Mouse (Mus musculus): ENCODE measurements around the gene Wdr26. TPM values are rescaled to one million over a fixed set of nuclear protein-coding genes. Genes with fewer than 3 reads are reported as not detected.

Gene Wdr26
- polyA plus RNA-seq, 1 experiment: 167 TPM

- Histone ChIP-seq H3K4me1 (ENCODE audit: control insufficient read depth, insufficient read depth, low read length) (no peaks in the 10 kb centered on the region), H3K36me3 (ENCODE audit: control insufficient read depth, insufficient read depth, low read length, poor library complexity, severe bottlenecking) (peaks cover 28% of the 10 kb centered on the region), H3K27me3 (ENCODE audit: control insufficient read depth, insufficient read depth, low read length, poor library complexity, severe bottlenecking) (no peaks in the 10 kb centered on the region), H3K9ac (ENCODE audit: low read depth, poor library complexity, severe bottlenecking) (no peak overlapping the region), H3K27ac (ENCODE audit: insufficient read depth, low read length) (no peak overlapping the region), H3K4me3 (ENCODE audit: low read depth, low read length) (no peak overlapping the region), H3K9me3 (replicated peaks; ENCODE audit: control insufficient read depth, insufficient read depth, low read length, poor library complexity, severe bottlenecking) (no peaks in the 10 kb centered on the region)
- TF ChIP-seq EP300 (IDR thresholded peaks at IDR 0.05; ENCODE audit: insufficient read depth, low read depth, low read length) (no peak), POLR2A (IDR thresholded peaks at IDR 0.05; ENCODE audit: insufficient read depth, low read length) (no peak), CTCF (IDR thresholded peaks at IDR 0.05; ENCODE audit: low read depth, low read length) (no peak)
Observed at GRCm38 (mm10) chr1:181170210-181170609, 41.6 kb downstream of the Wdr26 start.

DNA sequence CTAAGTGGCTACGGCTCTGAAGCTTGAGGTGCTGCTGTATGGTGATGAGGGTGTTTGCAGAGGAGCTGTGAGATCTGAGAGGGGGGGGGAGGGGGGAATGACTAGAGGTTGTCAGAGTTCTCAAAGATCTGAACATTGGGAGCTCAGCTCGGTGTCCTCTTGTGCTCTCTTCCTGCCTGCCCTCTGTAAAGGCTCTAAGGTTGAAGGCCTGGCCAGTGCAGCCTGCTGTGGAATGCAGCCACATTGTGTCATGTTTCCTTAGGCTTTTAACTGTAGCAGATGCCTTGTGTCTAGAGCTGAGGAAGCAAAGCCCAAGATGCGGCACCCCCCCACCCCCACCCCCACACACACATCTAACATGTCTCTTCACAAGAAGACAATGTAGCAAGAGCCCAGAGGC is 43.4 kb downstream of the Wdr26 start:
- no peak overlapping the region for H3K9ac ChIP-seq (ENCODE audit: low read depth, poor library complexity, severe bottlenecking)
- H3K4me1 ChIP-seq (ENCODE audit: control insufficient read depth, insufficient read depth, low read length): peaks cover 4% of the 10 kb centered on the region
- no peaks in the 10 kb centered on the region for H3K9me3 ChIP-seq (replicated peaks; ENCODE audit: control insufficient read depth, insufficient read depth, low read length, poor library complexity, severe bottlenecking)
- H3K4me3 ChIP-seq (ENCODE audit: low read depth, low read length): no peak overlapping the region
- no peaks in the 10 kb centered on the region for H3K27me3 ChIP-seq (ENCODE audit: control insufficient read depth, insufficient read depth, low read length, poor library complexity, severe bottlenecking)
- no peak overlapping the region for H3K27ac ChIP-seq (ENCODE audit: insufficient read depth, low read length)
- H3K36me3 ChIP-seq (ENCODE audit: control insufficient read depth, insufficient read depth, low read length, poor library complexity, severe bottlenecking): peaks cover 36% of the 10 kb centered on the region
- TF ChIP-seq POLR2A (IDR thresholded peaks at IDR 0.05; ENCODE audit: insufficient read depth, low read length): no peak
- TF ChIP-seq CTCF (IDR thresholded peaks at IDR 0.05; ENCODE audit: low read depth, low read length): no peak
- TF ChIP-seq EP300 (IDR thresholded peaks at IDR 0.05; ENCODE audit: insufficient read depth, low read depth, low read length): no peak

DNA sequence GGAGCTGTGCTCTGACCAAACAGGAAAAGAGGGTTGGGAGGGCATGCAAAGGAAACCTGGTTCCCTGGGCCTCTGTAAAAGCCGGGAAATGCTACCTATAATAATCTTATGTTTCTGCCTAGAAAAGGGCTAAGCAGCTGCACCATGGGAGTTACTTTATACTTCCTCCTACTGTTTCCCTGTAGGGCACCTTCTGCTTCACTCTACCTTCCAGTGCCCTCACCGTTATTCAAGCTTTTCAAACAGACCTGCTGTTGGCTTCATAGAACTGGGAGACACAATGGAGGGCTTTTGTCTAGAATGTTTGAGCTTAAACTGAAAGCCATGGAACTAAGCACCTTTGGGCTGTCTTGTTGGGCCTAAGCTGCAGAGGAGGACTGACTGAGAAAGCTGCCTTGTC is 44.0 kb downstream of the Wdr26 start:
- TF ChIP-seq POLR2A (IDR thresholded peaks at IDR 0.05; ENCODE audit: insufficient read depth, low read length): no peak
- no peak for TF ChIP-seq CTCF (IDR thresholded peaks at IDR 0.05; ENCODE audit: low read depth, low read length)
- TF ChIP-seq EP300 (IDR thresholded peaks at IDR 0.05; ENCODE audit: insufficient read depth, low read depth, low read length): no peak
- Histone ChIP-seq H3K27me3 (ENCODE audit: control insufficient read depth, insufficient read depth, low read length, poor library complexity, severe bottlenecking) (no peaks in the 10 kb centered on the region), H3K9ac (ENCODE audit: low read depth, poor library complexity, severe bottlenecking) (no peak overlapping the region), H3K9me3 (replicated peaks; ENCODE audit: control insufficient read depth, insufficient read depth, low read length, poor library complexity, severe bottlenecking) (no peaks in the 10 kb centered on the region), H3K4me1 (ENCODE audit: control insufficient read depth, insufficient read depth, low read length) (peaks cover 7% of the 10 kb centered on the region), H3K27ac (ENCODE audit: insufficient read depth, low read length) (no peak overlapping the region), H3K36me3 (ENCODE audit: control insufficient read depth, insufficient read depth, low read length, poor library complexity, severe bottlenecking) (peaks cover 38% of the 10 kb centered on the region), H3K4me3 (ENCODE audit: low read depth, low read length) (no peak overlapping the region)

DNA sequence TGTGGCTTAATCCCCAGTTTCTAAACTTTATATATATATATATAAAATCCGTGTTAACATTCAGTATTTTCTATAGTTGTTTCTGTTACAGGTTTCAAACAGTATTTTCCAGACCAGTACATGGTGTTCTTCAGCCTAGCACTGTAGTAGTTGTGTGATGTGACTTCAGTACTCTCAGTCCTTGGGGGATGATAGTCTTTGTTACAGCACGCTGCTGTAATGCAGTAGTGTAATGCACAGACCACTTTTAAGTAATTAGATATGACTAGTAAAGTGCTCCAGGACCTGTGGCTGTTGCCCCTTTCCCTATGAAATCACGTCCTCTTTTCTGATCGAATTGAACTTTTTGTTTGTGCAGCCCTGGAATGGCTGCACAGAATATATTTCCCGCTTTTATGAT is 60.3 kb downstream of the Wdr26 start:
- no peaks in the 10 kb centered on the region for H3K27me3 ChIP-seq (ENCODE audit: control insufficient read depth, insufficient read depth, low read length, poor library complexity, severe bottlenecking)
- no peak overlapping the region for H3K4me3 ChIP-seq (ENCODE audit: low read depth, low read length)
- H3K9me3 ChIP-seq (replicated peaks; ENCODE audit: control insufficient read depth, insufficient read depth, low read length, poor library complexity, severe bottlenecking): no peaks in the 10 kb centered on the region
- no peak overlapping the region; the same call in 1 of the 2 replicates for H3K27ac ChIP-seq (ENCODE audit: insufficient read depth, low read length)
- H3K36me3 ChIP-seq (ENCODE audit: control insufficient read depth, insufficient read depth, low read length, poor library complexity, severe bottlenecking): peaks cover 8% of the 10 kb centered on the region
- TF ChIP-seq CTCF (IDR thresholded peaks at IDR 0.05; ENCODE audit: low read depth, low read length): no peak
- peak overlapping the region; percentile 97 for H3K9ac ChIP-seq (ENCODE audit: low read depth, poor library complexity, severe bottlenecking)
- H3K4me1 ChIP-seq (ENCODE audit: control insufficient read depth, insufficient read depth, low read length): no peaks in the 10 kb centered on the region

DNA sequence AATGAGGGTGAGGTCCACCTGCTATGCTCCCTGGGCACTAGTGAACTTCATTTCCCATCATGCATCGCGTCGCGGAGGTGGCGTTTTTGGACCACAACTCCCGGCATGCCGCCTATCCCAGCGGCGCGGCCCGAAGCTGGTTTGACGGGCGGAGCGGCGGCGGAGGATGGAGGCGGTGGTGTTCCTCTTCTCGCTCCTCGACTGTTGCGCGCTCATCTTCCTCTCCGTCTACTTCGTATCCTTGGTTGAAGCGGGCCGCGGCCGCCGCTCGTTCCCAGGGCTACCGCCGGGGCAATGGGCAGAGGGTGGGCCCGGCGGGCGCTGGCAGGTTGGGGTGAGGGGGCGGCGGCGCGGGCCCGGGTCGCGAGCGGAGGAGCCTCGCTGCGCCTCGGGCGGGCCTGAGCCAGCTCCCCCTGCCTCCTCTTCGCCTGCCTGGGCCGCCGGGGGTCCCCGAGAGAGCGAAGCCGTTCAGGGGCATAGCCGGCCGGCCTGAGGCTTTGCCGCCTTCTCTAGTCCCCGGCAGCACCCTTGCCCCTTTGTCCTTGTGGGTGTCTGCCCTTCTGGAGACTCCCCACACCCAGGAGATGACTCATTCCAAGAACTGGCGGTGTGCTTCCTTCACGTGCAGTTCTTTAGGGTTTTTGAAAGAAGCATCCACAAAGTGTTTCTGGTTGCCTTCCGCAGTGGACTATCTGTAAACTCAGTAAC is 60.8 kb downstream of the Wdr26 start:
- Histone ChIP-seq H3K36me3 (ENCODE audit: control insufficient read depth, insufficient read depth, low read length, poor library complexity, severe bottlenecking) (peaks cover 6% of the 10 kb centered on the region), H3K4me1 (ENCODE audit: control insufficient read depth, insufficient read depth, low read length) (no peaks in the 10 kb centered on the region), H3K9me3 (replicated peaks; ENCODE audit: control insufficient read depth, insufficient read depth, low read length, poor library complexity, severe bottlenecking) (no peaks in the 10 kb centered on the region), H3K4me3 (ENCODE audit: low read depth, low read length) (peak overlapping the region; percentile 76), H3K9ac (ENCODE audit: low read depth, poor library complexity, severe bottlenecking) (peak overlapping the region; percentile 97), H3K27me3 (ENCODE audit: control insufficient read depth, insufficient read depth, low read length, poor library complexity, severe bottlenecking) (no peaks in the 10 kb centered on the region), H3K27ac (ENCODE audit: insufficient read depth, low read length) (no peak overlapping the region)
- 0 out of 2 replicates have a peak, but pooled peaks have one; percentile 17 for TF ChIP-seq EP300 (IDR thresholded peaks at IDR 0.05; ENCODE audit: insufficient read depth, low read depth, low read length)
- peak; percentile 85 for TF ChIP-seq POLR2A (IDR thresholded peaks at IDR 0.05; ENCODE audit: insufficient read depth, low read length)
- no peak for TF ChIP-seq CTCF (IDR thresholded peaks at IDR 0.05; ENCODE audit: low read depth, low read length)

- Histone ChIP-seq H3K9ac (ENCODE audit: low read depth, poor library complexity, severe bottlenecking) (no peak overlapping the region), H3K36me3 (ENCODE audit: control insufficient read depth, insufficient read depth, low read length, poor library complexity, severe bottlenecking) (peaks cover 3% of the 10 kb centered on the region; the same call in 1 of the 2 replicates), H3K4me1 (ENCODE audit: control insufficient read depth, insufficient read depth, low read length) (no peaks in the 10 kb centered on the region), H3K27me3 (ENCODE audit: control insufficient read depth, insufficient read depth, low read length, poor library complexity, severe bottlenecking) (no peaks in the 10 kb centered on the region), H3K27ac (ENCODE audit: insufficient read depth, low read length) (no peak overlapping the region), H3K4me3 (ENCODE audit: low read depth, low read length) (no peak overlapping the region), H3K9me3 (replicated peaks; ENCODE audit: control insufficient read depth, insufficient read depth, low read length, poor library complexity, severe bottlenecking) (no peaks in the 10 kb centered on the region)
- TF ChIP-seq EP300 (IDR thresholded peaks at IDR 0.05; ENCODE audit: insufficient read depth, low read depth, low read length) (no peak), POLR2A (IDR thresholded peaks at IDR 0.05; ENCODE audit: insufficient read depth, low read length) (no peak), CTCF (IDR thresholded peaks at IDR 0.05; ENCODE audit: low read depth, low read length) (no peak)
Observed at GRCm38 (mm10) chr1:181150431-181150826, 61.4 kb downstream of the Wdr26 start.
